Mouse (Mus musculus): ENCODE measurements around the gene Tomm20.
A peak's percentile ranks its signal among the peaks of the same experiment; 100 is the strongest.
"Not testable (repeated sequence)": the region's sequence is repeated elsewhere in the genome, so short reads cannot be mapped to it uniquely, and the experiment has no call there.

Gene Tomm20

GRCm38 (mm10) chr8:126945730-126946163, at the start of gene Tomm20:
TSS of gene Tomm20 (minus strand) at chr8:126945844.
- peak; percentile 98 for DNase-seq

- no peak for DNase-seq
These were observed 48.9 kb upstream of the Tomm20 start for GRCm38 (mm10) chr8:126994506-126994905.

GRCm38 (mm10) chr8:126989363-126990153, 43.9 kb upstream of the Tomm20 start:
- no peak for DNase-seq

GRCm38 (mm10) chr8:126988346-126989006, 42.8 kb upstream of the Tomm20 start:
- no peak for DNase-seq

GRCm38 (mm10) chr8:126986495-126986894, 40.9 kb upstream of the Tomm20 start:
- peak; percentile 72 for DNase-seq

GRCm38 (mm10) chr8:126980046-126980445, 34.4 kb upstream of the Tomm20 start:
- no peak for DNase-seq

- no peak for DNase-seq
These were observed 33.7 kb upstream of the Tomm20 start for GRCm38 (mm10) chr8:126979091-126979920.

GRCm38 (mm10) chr8:126978535-126978934, 32.9 kb upstream of the Tomm20 start:
- not testable (repeated sequence) for DNase-seq

- no peak for DNase-seq
These were observed 32.4 kb upstream of the Tomm20 start for GRCm38 (mm10) chr8:126978028-126978427.

GRCm38 (mm10) chr8:126976608-126977348, 31.1 kb upstream of the Tomm20 start:
- no peak for DNase-seq

- DNase-seq = no peak
These were observed 30.1 kb upstream of the Tomm20 start for GRCm38 (mm10) chr8:126975706-126976105.

- no peak for DNase-seq
These were observed 28.9 kb upstream of the Tomm20 start for GRCm38 (mm10) chr8:126974511-126974910.

- DNase-seq = no peak
These were observed 28.1 kb upstream of the Tomm20 start for GRCm38 (mm10) chr8:126973686-126974265.

GRCm38 (mm10) chr8:126972649-126973048, 27.0 kb upstream of the Tomm20 start:
- DNase-seq = no peak

- DNase-seq = no peak
These were observed 26.5 kb upstream of the Tomm20 start for GRCm38 (mm10) chr8:126972102-126972501.

- no peak for DNase-seq
These were observed 25.6 kb upstream of the Tomm20 start for GRCm38 (mm10) chr8:126971314-126971664.

- DNase-seq = peak; percentile 92
These were observed 25.1 kb upstream of the Tomm20 start, which contains the start of gene Rbm34 for GRCm38 (mm10) chr8:126970579-126971313. TSS of gene Rbm34 (minus strand) at chr8:126971071.

GRCm38 (mm10) chr8:126969546-126969945, 23.9 kb upstream of the Tomm20 start:
- no peak for DNase-seq

GRCm38 (mm10) chr8:126968107-126968506, 22.5 kb upstream of the Tomm20 start:
- DNase-seq = no peak

- no peak for DNase-seq
These were observed 19.6 kb upstream of the Tomm20 start for GRCm38 (mm10) chr8:126965246-126965645.

GRCm38 (mm10) chr8:126962871-126963270, 17.2 kb upstream of the Tomm20 start:
- no peak for DNase-seq

All from right cerebral cortex, postnatal 4 days (tissue).